Mouse (Mus musculus): ENCODE data around the gene Dlx6.

- TF ChIP-seq CTCF (IDR thresholded peaks at IDR 0.05; ENCODE audit: low read depth, low read length) (no peak), POLR2A (IDR thresholded peaks at IDR 0.05; ENCODE audit: borderline replicate concordance, low read depth, low read length) (no peak)
Observed at GRCm38 (mm10) chr6:6861086-6861797, 1.9 kb upstream of the Dlx6 start.

Measured in bone marrow macrophage, adult 2 months (primary cell).